Mouse (Mus musculus) C2C12 (cell line): ENCODE results near the gene Arl2.

Experiments
- CTCF ChIP-seq: IDR thresholded peaks from one replicate; pipeline ENCODE4 v1.5.1; 2011; ENCODE audit not compliant: control insufficient read depth, insufficient read depth, insufficient read length
- FOSL1 ChIP-seq: IDR thresholded peaks from one replicate; pipeline ENCODE4 v1.8.0; 2011; ENCODE audit warnings: mild to moderate bottlenecking, low read length; ENCODE audit not compliant: poor library complexity, insufficient read depth, severe bottlenecking
- MAX ChIP-seq: IDR thresholded peaks from one replicate; pipeline ENCODE4 v1.6.1; 2011; ENCODE audit warnings: mild to moderate bottlenecking, control low read depth
- MYOD1 ChIP-seq: IDR thresholded peaks from one replicate; pipeline ENCODE4 v1.6.1; 2011; ENCODE audit warnings: low read depth; ENCODE audit not compliant: control insufficient read depth, insufficient read length
- USF1 ChIP-seq: IDR thresholded peaks from one replicate; pipeline ENCODE4 v1.6.1; 2011; ENCODE audit warnings: low read depth, mild to moderate bottlenecking, control low read depth, moderate library complexity

DNA sequence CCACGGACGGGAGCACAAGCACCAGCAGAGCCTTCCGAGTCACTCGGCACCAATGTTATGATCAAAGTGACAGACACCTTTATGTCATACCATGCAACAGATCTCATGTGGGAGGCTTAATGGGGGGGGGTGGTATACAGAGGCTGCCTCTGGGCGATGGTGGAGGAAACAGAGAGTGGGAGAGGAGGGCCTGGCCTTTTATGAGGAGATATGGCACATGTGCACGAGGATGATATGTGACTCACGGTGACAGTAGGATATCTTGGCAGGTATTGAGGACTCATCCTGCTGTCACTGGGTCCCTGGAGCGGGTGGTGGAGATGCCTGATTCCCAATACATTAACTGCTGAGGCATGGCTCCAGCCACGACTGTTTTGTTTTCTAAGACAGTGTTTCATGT, 13.8 kb upstream of the Arl2 start:
- TF ChIP-seq CTCF (no peak), USF1 (no peak), FOSL1 (no peak), MYOD1 (no peak), MAX (no peak)
